Mouse (Mus musculus): ENCODE data around the gene Lamtor2.

Gene Lamtor2

GRCm38 (mm10) chr3:88526157-88527131, 26.4 kb downstream of the Lamtor2 start:
- DNase-seq (ENCODE audit: low spot score): peak; percentile 66

- no peak for DNase-seq (ENCODE audit: low spot score)
Measured at GRCm38 (mm10) chr3:88525021-88525420, 27.9 kb downstream of the Lamtor2 start.

GRCm38 (mm10) chr3:88523027-88523426, 29.8 kb downstream of the Lamtor2 start:
- DNase-seq (ENCODE audit: low spot score): no peak

GRCm38 (mm10) chr3:88521803-88522331, 31.0 kb downstream of the Lamtor2 start:
- no peak for DNase-seq (ENCODE audit: low spot score)

GRCm38 (mm10) chr3:88521156-88521555, 31.7 kb downstream of the Lamtor2 start:
- no peak for DNase-seq (ENCODE audit: low spot score)

- DNase-seq (ENCODE audit: low spot score): no peak
Measured at GRCm38 (mm10) chr3:88520078-88520477, 32.8 kb downstream of the Lamtor2 start.

GRCm38 (mm10) chr3:88518411-88518810, 34.5 kb downstream of the Lamtor2 start:
- DNase-seq (ENCODE audit: low spot score): no peak

- no peak for DNase-seq (ENCODE audit: low spot score)
Measured at GRCm38 (mm10) chr3:88516407-88516806, 36.5 kb downstream of the Lamtor2 start.

GRCm38 (mm10) chr3:88515095-88515386, 37.8 kb downstream of the Lamtor2 start:
- DNase-seq (ENCODE audit: low spot score): no peak

GRCm38 (mm10) chr3:88514231-88515094, 38.4 kb downstream of the Lamtor2 start:
- DNase-seq (ENCODE audit: low spot score): no peak

- DNase-seq (ENCODE audit: low spot score): no peak
Measured at GRCm38 (mm10) chr3:88513546-88514115, 39.2 kb downstream of the Lamtor2 start.

GRCm38 (mm10) chr3:88512896-88513545, 39.9 kb downstream of the Lamtor2 start:
- DNase-seq (ENCODE audit: low spot score): no peak

- DNase-seq (ENCODE audit: low spot score): no peak
Measured at GRCm38 (mm10) chr3:88512141-88512895, 40.6 kb downstream of the Lamtor2 start.

- no peak for DNase-seq (ENCODE audit: low spot score)
Measured at GRCm38 (mm10) chr3:88511559-88511958, 41.3 kb downstream of the Lamtor2 start.

GRCm38 (mm10) chr3:88510421-88511289, 42.2 kb downstream of the Lamtor2 start:
- no peak for DNase-seq (ENCODE audit: low spot score)

GRCm38 (mm10) chr3:88509692-88510420, 43.0 kb downstream of the Lamtor2 start, which contains the start of gene Lmna:
TSS of gene Lmna (minus strand) at chr3:88509956.
- DNase-seq (ENCODE audit: low spot score): peak; percentile 78

- no peak for DNase-seq (ENCODE audit: low spot score)
Measured at GRCm38 (mm10) chr3:88509250-88509649, 43.6 kb downstream of the Lamtor2 start.

GRCm38 (mm10) chr3:88505765-88506164, 47.1 kb downstream of the Lamtor2 start:
- DNase-seq (ENCODE audit: low spot score): no peak

- DNase-seq (ENCODE audit: low spot score): no peak
Measured at GRCm38 (mm10) chr3:88505081-88505480, 47.8 kb downstream of the Lamtor2 start.
